Mouse (Mus musculus) kidney, adult 2 months (tissue): ENCODE results near the gene Larp1.

Experiments
- CTCF ChIP-seq: fragments of 200-500 bp; conservative IDR thresholded peaks from 2 replicates; pipeline ENCODE4 v1.5.1; 2011; ENCODE audit warnings: low read depth, mild to moderate bottlenecking, control low read depth, low read length, moderate library complexity, mixed read lengths; ENCODE audit not compliant: insufficient read depth, insufficient read length
- POLR2A ChIP-seq: fragments of 200-500 bp; IDR thresholded peaks from one replicate; pipeline ENCODE4 v1.6.1; 2011; ENCODE audit warnings: low read depth, low read length, control low read depth

- TF ChIP-seq POLR2A (no peak), CTCF (no peak)
Observed at GRCm38 (mm10) chr11:58003126-58003525, 5.7 kb upstream of the Larp1 start.
